Mouse (Mus musculus): ENCODE measurements around the gene Foxf1. TPM values are rescaled to one million over a fixed set of nuclear protein-coding genes. Genes with fewer than 3 reads are reported as not detected.

The Foxf1 gene
- polyA plus RNA-seq, 1 experiment from 2014 or later = 0.93 TPM

GRCm38 (mm10) chr8:121086004-121086900 is 2.1 kb downstream of the Foxf1 start:
- ATAC-seq (ENCODE audit: low FRiP score, low TSS enrichment) = no peak
- Histone ChIP-seq H3K36me3 (ENCODE audit: control insufficient read depth, insufficient read depth, low read length) (no peaks in the 10 kb centered on the region), H3K4me2 (replicated peaks; ENCODE audit: low read depth, low read length) (no peak overlapping the region), H3K9me3 (ENCODE audit: control insufficient read depth, low read length) (no peaks in the 10 kb centered on the region), H3K4me1 (ENCODE audit: control insufficient read depth, insufficient read depth, low read length) (peaks cover 23% of the 10 kb centered on the region), H3K9ac (ENCODE audit: low read depth, low read length) (no peak overlapping the region), H3K27ac (ENCODE audit: low read depth, low read length) (no peak overlapping the region), H3K4me3 (ENCODE audit: low read length) (peak overlapping the region; percentile 56; the same call in 1 of the 2 replicates), H3K27me3 (ENCODE audit: control insufficient read depth, insufficient read depth, low read length) (peaks cover 98% of the 10 kb centered on the region)
- WGBS = 23% methylated on average over 19 of the region's 19 CpGs

- no peaks in the 10 kb centered on the region for H3K36me3 ChIP-seq (ENCODE audit: control insufficient read depth, insufficient read depth, low read length)
- H3K27me3 ChIP-seq (ENCODE audit: control insufficient read depth, insufficient read depth, low read length) = peaks cover 96% of the 10 kb centered on the region
- no peak for ATAC-seq (ENCODE audit: low FRiP score, low TSS enrichment)
- H3K4me1 ChIP-seq (ENCODE audit: control insufficient read depth, insufficient read depth, low read length) = peaks cover 18% of the 10 kb centered on the region; the same call in 1 of the 2 replicates
- WGBS = 7% methylated on average over 8 of the region's 8 CpGs
- H3K4me2 ChIP-seq (replicated peaks; ENCODE audit: low read depth, low read length) = no peak overlapping the region
- no peak overlapping the region for H3K4me3 ChIP-seq (ENCODE audit: low read length)
- H3K9ac ChIP-seq (ENCODE audit: low read depth, low read length) = no peak overlapping the region
- H3K27ac ChIP-seq (ENCODE audit: low read depth, low read length) = no peak overlapping the region
- H3K9me3 ChIP-seq (ENCODE audit: control insufficient read depth, low read length) = no peaks in the 10 kb centered on the region
Measured at GRCm38 (mm10) chr8:121088281-121088680, 4.1 kb downstream of the Foxf1 start.

GRCm38 (mm10) chr8:121088871-121089630 is 4.9 kb downstream of the Foxf1 start:
- Histone ChIP-seq H3K4me1 (ENCODE audit: control insufficient read depth, insufficient read depth, low read length) (peaks cover 14% of the 10 kb centered on the region; the same call in 1 of the 2 replicates), H3K4me2 (replicated peaks; ENCODE audit: low read depth, low read length) (0 out of 2 replicates have a peak overlapping the region, but pooled peaks have one; percentile 4), H3K9ac (ENCODE audit: low read depth, low read length) (no peak overlapping the region), H3K9me3 (ENCODE audit: control insufficient read depth, low read length) (no peaks in the 10 kb centered on the region), H3K36me3 (ENCODE audit: control insufficient read depth, insufficient read depth, low read length) (no peaks in the 10 kb centered on the region), H3K27ac (ENCODE audit: low read depth, low read length) (no peak overlapping the region), H3K27me3 (ENCODE audit: control insufficient read depth, insufficient read depth, low read length) (peaks cover 92% of the 10 kb centered on the region), H3K4me3 (ENCODE audit: low read length) (peak overlapping the region; percentile 17)
- WGBS = 3% methylated on average over 40 of the region's 40 CpGs
- no peak for ATAC-seq (ENCODE audit: low FRiP score, low TSS enrichment)

DNA sequence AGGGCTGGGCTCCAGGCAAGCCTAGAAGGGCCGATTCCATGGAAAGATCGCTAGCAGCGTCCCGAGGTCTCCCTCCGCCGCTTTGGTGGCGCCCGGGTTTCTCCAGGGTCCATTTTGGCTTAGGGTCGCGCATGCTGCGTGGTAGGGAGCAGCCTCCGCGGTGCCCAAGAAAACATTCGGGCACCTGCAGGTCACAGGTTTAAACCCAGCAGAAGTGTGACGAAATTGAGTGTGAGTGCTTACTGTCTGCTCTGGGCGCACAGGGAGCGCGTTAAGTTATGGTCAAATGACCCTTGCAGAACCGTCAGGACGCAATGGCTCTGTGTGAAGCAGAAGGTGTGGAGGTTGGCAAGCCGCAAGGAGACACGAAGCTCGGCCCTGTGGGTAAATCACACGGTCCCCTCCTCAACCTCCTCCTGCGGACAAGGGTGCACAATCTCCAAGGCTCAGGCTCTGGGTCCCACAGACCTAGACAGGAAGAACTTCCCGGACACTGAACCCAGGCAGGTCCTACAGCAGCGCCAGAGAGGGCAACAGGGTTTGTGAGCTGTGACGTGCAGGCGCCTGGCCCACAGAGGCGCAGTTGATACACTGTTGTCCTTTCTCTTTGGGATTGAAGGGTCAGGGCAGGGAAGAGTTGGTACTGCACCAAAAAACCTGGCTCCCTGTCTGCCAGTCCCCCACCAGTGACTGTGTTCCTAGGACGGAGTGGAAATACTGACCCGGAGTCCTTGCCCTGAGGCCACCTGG is 5.6 kb downstream of the Foxf1 start:
- no peaks in the 10 kb centered on the region for H3K9me3 ChIP-seq (ENCODE audit: control insufficient read depth, low read length)
- peak overlapping the region; percentile 4; the same call in 1 of the 2 replicates for H3K4me2 ChIP-seq (replicated peaks; ENCODE audit: low read depth, low read length)
- no peaks in the 10 kb centered on the region for H3K36me3 ChIP-seq (ENCODE audit: control insufficient read depth, insufficient read depth, low read length)
- peaks cover 85% of the 10 kb centered on the region for H3K27me3 ChIP-seq (ENCODE audit: control insufficient read depth, insufficient read depth, low read length)
- 2% methylated on average over 32 of the region's 32 CpGs for WGBS
- 0 out of 2 replicates have a peak, but pooled peaks cover 7% of the 10 kb centered on the region for H3K4me1 ChIP-seq (ENCODE audit: control insufficient read depth, insufficient read depth, low read length)
- no peak overlapping the region for H3K27ac ChIP-seq (ENCODE audit: low read depth, low read length)
- no peak overlapping the region for H3K9ac ChIP-seq (ENCODE audit: low read depth, low read length)
- peak overlapping the region; percentile 17 for H3K4me3 ChIP-seq (ENCODE audit: low read length)
- no peak for ATAC-seq (ENCODE audit: low FRiP score, low TSS enrichment)

GRCm38 (mm10) chr8:121090716-121091115 is 6.5 kb downstream of the Foxf1 start:
- Histone ChIP-seq H3K9ac (ENCODE audit: low read depth, low read length) (no peak overlapping the region), H3K27me3 (ENCODE audit: control insufficient read depth, insufficient read depth, low read length) (peaks cover 75% of the 10 kb centered on the region), H3K4me3 (ENCODE audit: low read length) (no peak overlapping the region), H3K27ac (ENCODE audit: low read depth, low read length) (no peak overlapping the region), H3K36me3 (ENCODE audit: control insufficient read depth, insufficient read depth, low read length) (no peaks in the 10 kb centered on the region), H3K4me2 (replicated peaks; ENCODE audit: low read depth, low read length) (no peak overlapping the region), H3K4me1 (ENCODE audit: control insufficient read depth, insufficient read depth, low read length) (0 out of 2 replicates have a peak, but pooled peaks cover 5% of the 10 kb centered on the region), H3K9me3 (ENCODE audit: control insufficient read depth, low read length) (no peaks in the 10 kb centered on the region)
- 0% methylated on average over 1 of the region's 1 CpGs for WGBS
- no peak for ATAC-seq (ENCODE audit: low FRiP score, low TSS enrichment)

GRCm38 (mm10) chr8:121092141-121092540 is 8.0 kb downstream of the Foxf1 start:
- Histone ChIP-seq H3K4me3 (ENCODE audit: low read length) (no peak overlapping the region), H3K4me2 (replicated peaks; ENCODE audit: low read depth, low read length) (no peak overlapping the region), H3K4me1 (ENCODE audit: control insufficient read depth, insufficient read depth, low read length) (0 out of 2 replicates have a peak, but pooled peaks cover 5% of the 10 kb centered on the region), H3K27ac (ENCODE audit: low read depth, low read length) (no peak overlapping the region), H3K9me3 (ENCODE audit: control insufficient read depth, low read length) (no peaks in the 10 kb centered on the region), H3K27me3 (ENCODE audit: control insufficient read depth, insufficient read depth, low read length) (peaks cover 62% of the 10 kb centered on the region), H3K36me3 (ENCODE audit: control insufficient read depth, insufficient read depth, low read length) (peaks cover 2% of the 10 kb centered on the region), H3K9ac (ENCODE audit: low read depth, low read length) (no peak overlapping the region)
- ATAC-seq (ENCODE audit: low FRiP score, low TSS enrichment) = no peak
- WGBS = 32% methylated on average over 6 of the region's 6 CpGs

DNA sequence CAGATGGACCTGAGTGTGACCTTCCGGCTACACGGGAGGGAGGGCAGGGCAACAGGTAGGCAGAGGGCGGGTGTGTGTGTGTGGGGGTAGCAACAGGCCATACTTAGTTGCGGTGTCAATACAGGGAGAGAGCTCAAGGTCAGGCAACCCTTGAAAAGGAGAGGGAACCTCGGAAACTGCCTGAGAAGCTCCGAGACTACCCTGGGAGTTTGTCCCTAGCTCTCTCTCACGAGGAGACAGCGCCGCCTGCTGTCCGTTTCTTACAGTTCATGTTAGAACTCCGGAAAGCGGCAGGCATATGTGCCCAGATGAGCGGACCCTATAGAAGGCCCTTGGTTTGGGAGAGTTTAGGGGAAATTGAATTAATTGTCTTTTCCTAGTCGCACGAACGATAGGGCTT is 8.4 kb downstream of the Foxf1 start:
- Histone ChIP-seq H3K36me3 (ENCODE audit: control insufficient read depth, insufficient read depth, low read length) (peaks cover 6% of the 10 kb centered on the region), H3K27me3 (ENCODE audit: control insufficient read depth, insufficient read depth, low read length) (peaks cover 57% of the 10 kb centered on the region), H3K9ac (ENCODE audit: low read depth, low read length) (no peak overlapping the region), H3K4me1 (ENCODE audit: control insufficient read depth, insufficient read depth, low read length) (0 out of 2 replicates have a peak, but pooled peaks cover 5% of the 10 kb centered on the region), H3K4me2 (replicated peaks; ENCODE audit: low read depth, low read length) (no peak overlapping the region), H3K4me3 (ENCODE audit: low read length) (no peak overlapping the region), H3K27ac (ENCODE audit: low read depth, low read length) (no peak overlapping the region), H3K9me3 (ENCODE audit: control insufficient read depth, low read length) (no peaks in the 10 kb centered on the region)
- peak; percentile 38 for ATAC-seq (ENCODE audit: low FRiP score, low TSS enrichment)
- WGBS = 3% methylated on average over 16 of the region's 16 CpGs

GRCm38 (mm10) chr8:121093496-121093895 is 9.3 kb downstream of the Foxf1 start:
- Histone ChIP-seq H3K27me3 (ENCODE audit: control insufficient read depth, insufficient read depth, low read length) (peaks cover 49% of the 10 kb centered on the region), H3K4me1 (ENCODE audit: control insufficient read depth, insufficient read depth, low read length) (0 out of 2 replicates have a peak, but pooled peaks cover 5% of the 10 kb centered on the region), H3K9ac (ENCODE audit: low read depth, low read length) (no peak overlapping the region)

More at GRCm38 (mm10) chr8:121093496-121093895, 9.3 kb downstream of the Foxf1 start:
- no peak overlapping the region for H3K4me3 ChIP-seq (ENCODE audit: low read length)
- ATAC-seq (ENCODE audit: low FRiP score, low TSS enrichment) = no peak
- WGBS = 64% methylated on average over 6 of the region's 6 CpGs
- H3K4me2 ChIP-seq (replicated peaks; ENCODE audit: low read depth, low read length) = no peak overlapping the region
- H3K27ac ChIP-seq (ENCODE audit: low read depth, low read length) = no peak overlapping the region
- peaks cover 15% of the 10 kb centered on the region for H3K36me3 ChIP-seq (ENCODE audit: control insufficient read depth, insufficient read depth, low read length)
- H3K9me3 ChIP-seq (ENCODE audit: control insufficient read depth, low read length) = no peaks in the 10 kb centered on the region
